Mouse (Mus musculus): ENCODE data around the gene Gm20388.

Gm20388 gene

GRCm38 (mm10) chr8:121233196-121233595, 1322.6 kb downstream of the Gm20388 start:
- no peak for DNase-seq

GRCm38 (mm10) chr8:121234915-121235314, 1324.3 kb downstream of the Gm20388 start:
- no peak for DNase-seq

GRCm38 (mm10) chr8:121239640-121240039, 1329.0 kb downstream of the Gm20388 start:
- no peak for DNase-seq

- DNase-seq = no peak
These were observed 1331.3 kb downstream of the Gm20388 start for GRCm38 (mm10) chr8:121241761-121242552.

GRCm38 (mm10) chr8:121242671-121243070, 1332.0 kb downstream of the Gm20388 start:
- no peak for DNase-seq

- DNase-seq = no peak
These were observed 1338.2 kb downstream of the Gm20388 start for GRCm38 (mm10) chr8:121248823-121249222.

- DNase-seq = no peak
These were observed 1338.8 kb downstream of the Gm20388 start for GRCm38 (mm10) chr8:121249433-121249832.

GRCm38 (mm10) chr8:121251089-121251488, 1340.4 kb downstream of the Gm20388 start:
- DNase-seq = no peak

- peak; percentile 19 to 40 for DNase-seq
These were observed 1345.2 kb downstream of the Gm20388 start for GRCm38 (mm10) chr8:121255727-121256265.

- no peak for DNase-seq
These were observed 1347.6 kb downstream of the Gm20388 start for GRCm38 (mm10) chr8:121258126-121258792.

- DNase-seq = no peak
These were observed 1352.2 kb downstream of the Gm20388 start for GRCm38 (mm10) chr8:121262728-121263389.

- DNase-seq = no peak
These were observed 1352.7 kb downstream of the Gm20388 start for GRCm38 (mm10) chr8:121263390-121263775.

- no peak for DNase-seq
These were observed 1353.6 kb downstream of the Gm20388 start for GRCm38 (mm10) chr8:121264260-121264659.

GRCm38 (mm10) chr8:121271542-121271941, 1360.9 kb downstream of the Gm20388 start:
- no peak for DNase-seq

- peak in 1 of 2 experiments; percentile 77 for DNase-seq
These were observed 1362.6 kb downstream of the Gm20388 start for GRCm38 (mm10) chr8:121273195-121273594.

- DNase-seq = peak; percentile 85 to 90
These were observed 1363.0 kb downstream of the Gm20388 start for GRCm38 (mm10) chr8:121273620-121274019.

GRCm38 (mm10) chr8:121280414-121280813, 1369.8 kb downstream of the Gm20388 start:
- DNase-seq = no peak

GRCm38 (mm10) chr8:121289346-121289745, 1378.7 kb downstream of the Gm20388 start:
- no peak for DNase-seq

GRCm38 (mm10) chr8:121290547-121290946, 1379.9 kb downstream of the Gm20388 start:
- no peak for DNase-seq

- no peak for DNase-seq
These were observed 1382.8 kb downstream of the Gm20388 start for GRCm38 (mm10) chr8:121293418-121293817.

GRCm38 (mm10) chr8:121294234-121295108, 1383.8 kb downstream of the Gm20388 start:
- DNase-seq = peak; percentile 17 to 21

GRCm38 (mm10) chr8:121296082-121296481, 1385.4 kb downstream of the Gm20388 start:
- no peak for DNase-seq
